Mouse (Mus musculus) liver, adult 2 months (tissue): ENCODE results near the gene Atp5c1. TPM values are rescaled to one million over a fixed set of nuclear protein-coding genes. Genes with fewer than 3 reads are reported as not detected.

Source experiments
- DNase-seq: peaks from one replicate; pipeline ENCODE4 v3.0.0-alpha.2; 2011; ENCODE audit warnings: low read depth, low spot score; ENCODE audit errors: extremely low read depth
- H3K27ac ChIP-seq: fragments of 200-500 bp; replicated peaks from 2 replicates; pipeline ENCODE4 v1.5.1; 2012; ENCODE audit warnings: low read depth, mild to moderate bottlenecking, control low read depth, inconsistent platforms, low read length; ENCODE audit not compliant: insufficient read depth
- H3K27me3 ChIP-seq: fragments of 200-500 bp; 2 replicates; pipeline ENCODE4 v1.6.1; 2012; ENCODE audit warnings: mild to moderate bottlenecking, moderate library complexity, low read length, inconsistent platforms; ENCODE audit not compliant: control insufficient read depth, insufficient read depth
- H3K36me3 ChIP-seq: fragments of 200-500 bp; 2 replicates; pipeline ENCODE4 v1.6.1; 2012; ENCODE audit warnings: low read length, inconsistent platforms; ENCODE audit not compliant: control insufficient read depth, insufficient read depth
- H3K4me1 ChIP-seq: fragments of 200-500 bp; 2 replicates; pipeline ENCODE4 v1.6.1; 2011; ENCODE audit warnings: low read length; ENCODE audit not compliant: control insufficient read depth, insufficient read depth
- H3K4me3 ChIP-seq: fragments of 200-500 bp; 2 replicates; pipeline ENCODE4 v1.5.1; 2011; ENCODE audit warnings: low read depth, mild to moderate bottlenecking, control low read depth, low read length, moderate library complexity; ENCODE audit not compliant: insufficient read depth
- H3K79me2 ChIP-seq: fragments of 200-500 bp; 2 replicates; pipeline ENCODE4 v1.6.1; 2012; ENCODE audit warnings: inconsistent platforms, mild to moderate bottlenecking, low read length, moderate library complexity; ENCODE audit not compliant: control insufficient read depth, insufficient read depth
- H3K9ac ChIP-seq: fragments of 200-500 bp; 2 replicates; pipeline ENCODE4 v1.6.1; 2012; ENCODE audit warnings: low read depth, mild to moderate bottlenecking, control low read depth, inconsistent platforms, low read length
- CTCF ChIP-seq: fragments of 200-500 bp; IDR thresholded peaks from 2 replicates; pipeline ENCODE4 v1.5.1; 2011; ENCODE audit warnings: low read depth, low read length, control low read depth
- POLR2A ChIP-seq: fragments of 200-500 bp; IDR thresholded peaks from 2 replicates; pipeline ENCODE4 v1.6.1; 2011; ENCODE audit warnings: low read length, control low read depth; ENCODE audit not compliant: insufficient read depth; ENCODE audit errors: extremely low read depth
- WGBS: fragments of 180-500 bp; shearing (Covaris S2); methylation state at CpG from one replicate; pipeline ENCODE4 v1.1.7; 2018; 5-methylcytosine and 5-hydroxymethylcytosine counted together
- polyA plus RNA-seq: library from polyadenylated mRNA; depleted of rRNA; stranded (reverse); fragments of >200 nt; gene quantifications from 2 replicates; pipeline ENCODE4 v1.2.3, GENCODE M21; 2012
- total RNA-seq: library from RNA; depleted of rRNA; stranded (reverse); fragments of >200 nt; gene quantifications from 2 replicates; pipeline ENCODE4 v1.2.3, GENCODE M21; 2014

Atp5c1 gene
- total and polyA plus RNA-seq, 2 experiments = 314 to 559 TPM

GRCm38 (mm10) chr2:10024264-10024663 is 56.0 kb downstream of the Atp5c1 start:
- H3K27me3 ChIP-seq = no peaks in the 10 kb centered on the region
- H3K9ac ChIP-seq = no peak overlapping the region
- no peak for TF ChIP-seq POLR2A
- no peak for TF ChIP-seq CTCF
- peaks cover 21% of the 10 kb centered on the region; the same call in 1 of the 2 replicates for H3K79me2 ChIP-seq
- WGBS = 92% methylated on average over 6 of the region's 6 CpGs
- H3K36me3 ChIP-seq = no peaks in the 10 kb centered on the region
- no peak for DNase-seq
- no peak overlapping the region for H3K27ac ChIP-seq
- no peak overlapping the region for H3K4me3 ChIP-seq
- no peaks in the 10 kb centered on the region for H3K4me1 ChIP-seq

- Histone ChIP-seq H3K9ac (no peak overlapping the region), H3K36me3 (no peaks in the 10 kb centered on the region), H3K27me3 (no peaks in the 10 kb centered on the region), H3K27ac (no peak overlapping the region), H3K4me3 (no peak overlapping the region), H3K79me2 (peaks cover 16% of the 10 kb centered on the region; the same call in 1 of the 2 replicates), H3K4me1 (no peaks in the 10 kb centered on the region)
- WGBS = 88% methylated on average over 11 of the region's 11 CpGs
- no peak for TF ChIP-seq POLR2A
- no peak for DNase-seq
Measured at GRCm38 (mm10) chr2:10021296-10021695, 59.0 kb downstream of the Atp5c1 start.

GRCm38 (mm10) chr2:10014951-10015635 is 65.2 kb downstream of the Atp5c1 start:
- 58% methylated on average over 10 of the region's 10 CpGs for WGBS
- peak; percentile 14 for DNase-seq

GRCm38 (mm10) chr2:10010263-10010909 is 69.9 kb downstream of the Atp5c1 start:
- peak; percentile 51 for DNase-seq
- WGBS = 44% methylated on average over 7 of the region's 7 CpGs
- H3K79me2 ChIP-seq = peaks cover 6% of the 10 kb centered on the region; the same call in 1 of the 2 replicates

More at GRCm38 (mm10) chr2:10014951-10015635, 65.2 kb downstream of the Atp5c1 start:
- TF ChIP-seq CTCF = no peak
- TF ChIP-seq POLR2A = no peak
- Histone ChIP-seq H3K4me1 (no peaks in the 10 kb centered on the region), H3K27me3 (no peaks in the 10 kb centered on the region), H3K79me2 (peaks cover 3% of the 10 kb centered on the region; the same call in 1 of the 2 replicates), H3K27ac (no peak overlapping the region), H3K4me3 (no peak overlapping the region), H3K36me3 (no peaks in the 10 kb centered on the region), H3K9ac (no peak overlapping the region)

GRCm38 (mm10) chr2:10009671-10010254 is 70.5 kb downstream of the Atp5c1 start:
- H3K79me2 ChIP-seq = peaks cover 6% of the 10 kb centered on the region; the same call in 1 of the 2 replicates
- TF ChIP-seq POLR2A (no peak), CTCF (no peak)
- no peaks in the 10 kb centered on the region; the same call in 1 of the 2 replicates for H3K4me1 ChIP-seq
- 55% methylated on average over 13 of the region's 13 CpGs for WGBS
- H3K4me3 ChIP-seq = no peak overlapping the region
- no peaks in the 10 kb centered on the region for H3K27me3 ChIP-seq
- no peak overlapping the region for H3K27ac ChIP-seq
- H3K36me3 ChIP-seq = no peaks in the 10 kb centered on the region
- no peak overlapping the region for H3K9ac ChIP-seq
- DNase-seq = peak; percentile 55

More at GRCm38 (mm10) chr2:10010263-10010909, 69.9 kb downstream of the Atp5c1 start:
- H3K36me3 ChIP-seq = no peaks in the 10 kb centered on the region
- H3K27me3 ChIP-seq = no peaks in the 10 kb centered on the region
- no peak overlapping the region for H3K9ac ChIP-seq
- no peaks in the 10 kb centered on the region; the same call in 1 of the 2 replicates for H3K4me1 ChIP-seq
- H3K27ac ChIP-seq = no peak overlapping the region
- H3K4me3 ChIP-seq = no peak overlapping the region
- TF ChIP-seq POLR2A (no peak), CTCF (peak; percentile 54)
